Mouse (Mus musculus) thymus, adult 2 months (tissue): ENCODE measurements around the gene Hoxa7.

ENCODE experiments used
- CTCF ChIP-seq: fragments of 200-500 bp; IDR thresholded peaks from 2 replicates; pipeline ENCODE4 v1.5.1; 2012; ENCODE audit warnings: mild to moderate bottlenecking, control low read depth, low read length, moderate library complexity, borderline replicate concordance; ENCODE audit not compliant: control insufficient read depth, poor library complexity, insufficient read depth; ENCODE audit errors: extremely low read depth
- POLR2A ChIP-seq: fragments of 200-500 bp; IDR thresholded peaks from 2 replicates; pipeline ENCODE4 v1.6.1; 2012; ENCODE audit warnings: mild to moderate bottlenecking, low read length, control low read depth, moderate library complexity; ENCODE audit not compliant: control insufficient read depth, poor library complexity, insufficient read depth; ENCODE audit errors: extremely low read depth

DNA sequence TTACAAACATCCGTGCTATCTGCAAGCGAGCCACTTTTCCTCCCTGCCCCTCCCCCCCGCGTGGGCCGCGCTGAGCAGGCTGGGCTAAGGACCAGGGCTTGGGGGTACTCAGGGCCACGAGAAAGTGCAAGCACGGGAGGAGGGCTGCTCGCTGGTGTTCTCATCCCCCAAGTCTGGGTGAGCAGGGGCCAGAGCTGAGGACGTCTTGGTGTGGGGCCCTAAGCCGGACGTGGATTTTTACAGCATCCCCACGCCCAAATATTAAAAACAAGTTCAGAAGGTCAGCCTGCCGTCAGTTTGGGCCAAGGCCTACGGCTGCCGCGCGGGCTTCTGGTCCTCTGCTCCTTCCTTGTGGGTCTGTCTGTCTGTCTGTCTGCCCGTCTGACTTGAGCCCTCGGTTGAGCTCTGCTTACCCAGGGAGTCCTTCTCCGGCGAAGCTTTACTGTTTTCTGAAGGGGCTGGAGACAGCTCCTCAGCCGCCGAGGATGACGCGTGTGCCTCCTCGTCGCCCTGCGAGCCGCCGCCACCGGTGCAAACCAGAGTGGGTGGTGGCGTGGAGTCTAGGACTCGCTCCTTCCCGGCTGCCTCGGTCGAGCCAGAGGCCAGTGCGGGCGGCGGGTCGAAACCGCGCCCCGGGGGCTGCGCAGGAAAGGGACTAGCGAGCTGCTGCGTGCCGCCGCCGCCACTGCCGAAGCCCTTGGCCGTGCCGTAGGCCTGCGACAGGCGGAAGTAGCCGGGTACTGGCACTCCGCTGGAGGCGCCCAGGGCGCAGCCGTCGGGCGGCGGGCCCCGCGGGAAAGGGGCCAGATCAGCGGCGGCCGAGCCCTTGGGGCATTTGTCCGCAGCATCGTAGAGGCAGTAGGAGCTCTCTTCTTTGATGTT is 12.1 kb upstream of the Hoxa7 start:
- TF ChIP-seq CTCF = no peak
- TF ChIP-seq POLR2A = no peak
